Mouse (Mus musculus) natural killer cell, adult 2 months (primary cell): ENCODE results near the gene Gm20388.
A peak's percentile ranks its signal among the peaks of the same experiment; 100 is the strongest.

Experiments used
- DNase-seq, 2 experiments: peaks; one replicate each; pipeline ENCODE4 v3.0.0; 2022; ENCODE audit warnings: low spot score in 2 of 2

The Gm20388 gene

GRCm38 (mm10) chr8:120937474-120937873, 1026.8 kb downstream of the Gm20388 start:
- DNase-seq, result no peak

DNA sequence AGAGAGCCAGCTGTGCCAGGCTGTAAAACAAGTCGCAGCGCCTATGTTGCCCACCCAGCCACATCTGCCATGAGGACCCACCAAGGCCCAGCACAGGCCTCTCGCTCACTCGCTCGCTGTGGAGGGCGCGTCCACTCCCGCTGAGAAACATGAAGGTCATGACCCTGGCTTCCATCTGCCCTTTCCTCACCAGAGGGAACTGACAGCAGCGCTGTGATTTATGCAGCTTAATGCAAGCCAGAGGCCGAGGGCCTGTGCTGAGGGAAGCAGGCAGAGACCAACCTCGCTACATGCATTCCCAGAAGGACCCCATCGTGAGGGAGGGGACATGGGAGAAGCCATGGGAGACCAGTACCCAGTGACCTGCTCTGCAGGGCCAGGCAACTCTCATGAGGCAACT, 1029.6 kb downstream of the Gm20388 start:
- no peak for DNase-seq

GRCm38 (mm10) chr8:120947240-120947639, 1036.6 kb downstream of the Gm20388 start:
- DNase-seq, result no peak

- DNase-seq, result no peak
Measured at GRCm38 (mm10) chr8:120948050-120948595, 1037.5 kb downstream of the Gm20388 start.

- DNase-seq, result no peak
Measured at GRCm38 (mm10) chr8:120948620-120949491, 1038.2 kb downstream of the Gm20388 start.

DNA sequence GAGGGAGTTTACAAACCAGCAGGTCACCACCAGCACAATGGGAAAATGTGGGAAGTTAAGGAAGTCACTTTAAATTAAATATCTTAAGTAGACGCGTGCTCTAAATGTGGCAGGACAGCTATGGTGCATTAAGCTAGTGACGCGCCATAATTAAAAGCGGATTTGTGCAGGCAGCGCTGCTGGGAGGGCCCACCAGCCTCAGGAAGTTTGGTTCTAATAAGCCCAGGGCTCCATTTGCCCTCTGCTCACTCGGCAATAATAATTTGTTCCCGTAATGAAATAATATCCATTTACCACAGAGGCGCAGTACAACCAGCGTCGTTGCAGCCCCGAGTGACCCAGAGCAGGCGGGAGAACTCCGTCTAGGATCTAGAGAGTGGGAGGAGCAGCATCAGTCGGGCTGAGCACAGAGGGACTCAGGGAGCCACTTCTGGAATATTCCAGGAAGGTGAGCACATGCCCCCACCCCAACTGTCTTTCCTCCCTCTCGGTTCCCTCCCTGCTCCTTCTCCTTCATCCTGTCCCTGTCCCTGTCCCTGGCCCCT, 1040.1 kb downstream of the Gm20388 start:
- DNase-seq, result no peak

GRCm38 (mm10) chr8:120959470-120959891, 1048.8 kb downstream of the Gm20388 start:
- DNase-seq, result no peak

GRCm38 (mm10) chr8:120962606-120963380, 1052.2 kb downstream of the Gm20388 start:
- no peak for DNase-seq

DNA sequence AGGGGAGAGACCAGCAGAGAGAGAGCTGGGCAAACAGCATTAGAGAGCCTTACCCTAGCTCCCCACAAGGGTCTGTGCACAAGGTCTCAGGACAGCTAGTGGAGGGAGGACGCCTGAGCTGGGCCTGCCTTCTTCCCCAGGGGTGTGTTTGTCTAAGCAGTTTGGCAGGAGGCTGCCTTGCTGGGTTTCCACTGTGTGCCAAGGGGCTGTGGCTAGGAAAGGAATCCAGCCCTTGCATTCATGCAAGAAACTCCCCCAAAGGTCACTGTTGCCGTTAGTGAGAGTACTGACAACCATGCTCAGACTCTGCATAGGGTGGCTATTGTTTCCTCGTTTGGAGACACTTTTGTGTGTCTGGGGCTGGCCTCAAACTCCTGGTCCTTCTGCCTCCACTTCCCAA, 1055.9 kb downstream of the Gm20388 start:
- no peak for DNase-seq

- no peak for DNase-seq
Measured at GRCm38 (mm10) chr8:120968308-120968707, 1057.7 kb downstream of the Gm20388 start.

GRCm38 (mm10) chr8:120970346-120970745, 1059.7 kb downstream of the Gm20388 start:
- peak; percentile 40 to 54 for DNase-seq

DNA sequence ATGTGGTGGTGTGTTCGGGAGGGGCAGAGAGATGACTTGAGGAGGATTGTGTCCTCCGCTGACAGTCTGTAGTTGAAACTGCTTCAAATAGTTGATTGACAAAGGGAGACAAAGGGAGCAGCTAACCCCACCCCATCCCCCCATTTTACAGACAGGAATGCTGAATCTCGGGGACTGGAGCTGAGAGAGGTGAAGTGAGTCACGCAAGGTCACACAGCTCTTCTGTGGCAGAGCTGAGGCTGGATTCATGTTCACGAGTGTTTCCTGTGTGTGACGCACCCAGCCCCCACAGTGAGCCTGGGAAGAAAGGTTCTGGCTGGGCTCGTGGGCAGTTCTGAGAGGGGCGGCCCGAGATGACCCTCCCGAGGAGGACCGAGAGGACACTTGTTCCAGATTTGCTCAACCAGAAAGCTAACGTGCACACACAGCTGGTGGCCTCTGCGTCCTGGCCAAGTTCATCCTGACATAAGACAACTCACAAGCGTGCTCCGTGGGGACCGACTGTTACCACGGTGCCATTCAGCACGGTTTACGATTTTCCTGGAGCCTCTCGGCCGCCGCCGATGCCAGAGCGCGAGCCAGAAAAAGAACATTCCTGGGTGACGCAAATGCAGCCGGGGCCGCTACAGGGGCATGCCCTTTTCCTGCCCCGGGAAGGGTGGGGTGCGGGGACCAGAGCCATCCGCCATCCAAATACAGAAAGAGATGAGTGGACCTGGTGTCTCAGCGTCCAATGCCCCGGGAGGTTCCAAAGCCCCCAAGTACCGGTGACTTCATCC, 1061.2 kb downstream of the Gm20388 start:
- peak in 1 of 2 experiments; percentile 17 for DNase-seq

- DNase-seq, result no peak
Measured at GRCm38 (mm10) chr8:120973046-120973445, 1062.4 kb downstream of the Gm20388 start.

GRCm38 (mm10) chr8:120977131-120977530, 1066.5 kb downstream of the Gm20388 start:
- DNase-seq, result peak; percentile 11 to 16

- DNase-seq, result no peak
Measured at GRCm38 (mm10) chr8:120979210-120979609, 1068.6 kb downstream of the Gm20388 start.

DNA sequence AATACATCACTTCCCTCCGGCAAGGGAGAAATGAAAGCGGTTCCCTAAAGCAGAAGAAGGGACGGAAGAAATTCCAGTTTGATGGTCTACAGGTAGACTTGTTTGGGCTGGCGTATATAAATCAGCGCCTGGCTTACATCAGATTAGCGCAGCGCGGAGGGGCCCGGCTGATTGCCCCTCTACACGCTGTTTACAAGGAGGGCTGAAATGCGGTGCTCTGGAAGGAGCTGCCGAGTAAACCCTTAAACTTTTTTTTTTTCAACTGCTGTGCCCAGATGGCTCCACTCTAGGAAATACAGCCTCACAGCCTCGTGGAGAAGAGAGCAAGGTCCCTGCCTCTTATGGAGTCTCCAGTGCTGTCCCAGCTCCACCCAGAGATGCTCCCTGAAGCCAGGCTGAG, 1070.3 kb downstream of the Gm20388 start:
- no peak for DNase-seq

- no peak for DNase-seq
Measured at GRCm38 (mm10) chr8:120984888-120985287, 1074.2 kb downstream of the Gm20388 start.

DNA sequence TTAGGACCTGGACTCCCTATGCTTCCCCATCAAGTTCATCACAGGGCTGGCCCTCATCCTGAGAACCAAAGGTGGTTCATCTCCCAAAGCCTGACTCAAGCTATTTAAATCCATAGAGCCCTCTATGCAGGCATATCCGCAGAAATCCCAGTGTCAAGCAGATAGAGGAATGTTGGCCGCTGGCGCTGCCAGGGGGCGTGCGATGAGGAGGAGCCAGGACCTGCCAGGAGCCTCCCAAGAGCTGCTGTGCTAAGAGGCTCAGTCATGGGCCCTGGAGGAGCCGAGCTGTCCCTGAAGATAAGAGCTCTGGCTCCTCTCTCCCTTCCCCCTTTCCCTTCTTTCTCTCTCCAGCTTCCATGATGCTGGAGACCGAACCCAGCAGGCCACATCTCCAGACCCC, 1075.4 kb downstream of the Gm20388 start:
- no peak for DNase-seq

GRCm38 (mm10) chr8:120993738-120994137, 1083.1 kb downstream of the Gm20388 start:
- no peak for DNase-seq

- no peak for DNase-seq
Measured at GRCm38 (mm10) chr8:120995424-120995823, 1084.8 kb downstream of the Gm20388 start.

DNA sequence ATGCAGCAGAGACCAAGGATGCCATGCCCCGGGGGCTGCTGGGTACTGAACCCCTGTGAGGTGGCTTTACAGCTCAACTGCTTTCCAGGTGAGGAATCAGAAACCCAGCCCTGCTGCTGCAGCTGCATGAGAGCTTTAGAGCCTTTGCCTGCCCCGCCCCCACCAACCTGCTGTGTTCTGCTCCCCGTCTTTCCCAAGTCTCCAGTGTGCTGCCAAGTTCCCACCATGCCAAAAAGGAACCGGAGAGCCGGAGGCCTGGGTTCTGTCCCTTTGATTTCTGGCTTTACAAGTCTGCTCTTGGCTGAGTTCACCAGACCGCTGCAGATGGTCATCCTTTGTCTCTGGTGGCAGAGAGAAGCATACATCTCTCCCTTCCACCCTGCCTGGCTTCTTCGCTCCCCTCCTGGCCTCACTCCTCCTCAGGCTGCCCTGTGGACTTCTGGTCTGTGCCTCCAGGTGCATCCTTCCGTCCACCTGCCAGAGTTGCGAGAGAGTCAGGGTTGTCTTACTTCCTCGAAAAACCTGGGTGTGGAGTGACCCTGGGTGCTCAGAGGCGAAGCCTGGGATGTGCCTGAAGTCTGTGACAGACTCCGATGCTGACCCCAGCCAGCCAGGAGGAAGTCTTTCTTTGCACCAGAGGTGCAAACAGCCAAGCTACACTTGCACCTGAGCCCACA, 1086.4 kb downstream of the Gm20388 start:
- DNase-seq, result no peak
